Mouse (Mus musculus): ENCODE measurements around the gene Eif4g1.

GRCm38 (mm10) chr16:20736168-20736567, 68.1 kb downstream of the Eif4g1 start:
- TF ChIP-seq CTCF (IDR thresholded peaks at IDR 0.05; ENCODE audit: insufficient read depth, low read depth, low read length) = no peak
- no peak for TF ChIP-seq POLR2A (IDR thresholded peaks at IDR 0.05; ENCODE audit: insufficient read depth, low read depth, low read length)
